Mouse (Mus musculus) common myeloid progenitor, adult 5-6 weeks (primary cell): ENCODE data around the gene Nipsnap1. TPM values are rescaled to one million over a fixed set of nuclear protein-coding genes. Genes with fewer than 3 reads are reported as not detected.

Experiments used
- ATAC-seq: replicated peaks from 2 replicates; pipeline ENCODE4 v1.8.0; 2016; ENCODE audit warnings: low read depth, mild to moderate bottlenecking, moderate TSS enrichment, inconsistent platforms; ENCODE audit not compliant: poor library complexity, severe bottlenecking
- total RNA-seq: library from RNA; stranded (forward); fragments of 200-1000, 187-1606 nt; gene quantifications from 2 replicates; pipeline ENCODE4 v1.2.3, GENCODE M21; 2017

Gene Nipsnap1
- total RNA-seq: 18.0 and 18.3 TPM in 2 replicates

DNA sequence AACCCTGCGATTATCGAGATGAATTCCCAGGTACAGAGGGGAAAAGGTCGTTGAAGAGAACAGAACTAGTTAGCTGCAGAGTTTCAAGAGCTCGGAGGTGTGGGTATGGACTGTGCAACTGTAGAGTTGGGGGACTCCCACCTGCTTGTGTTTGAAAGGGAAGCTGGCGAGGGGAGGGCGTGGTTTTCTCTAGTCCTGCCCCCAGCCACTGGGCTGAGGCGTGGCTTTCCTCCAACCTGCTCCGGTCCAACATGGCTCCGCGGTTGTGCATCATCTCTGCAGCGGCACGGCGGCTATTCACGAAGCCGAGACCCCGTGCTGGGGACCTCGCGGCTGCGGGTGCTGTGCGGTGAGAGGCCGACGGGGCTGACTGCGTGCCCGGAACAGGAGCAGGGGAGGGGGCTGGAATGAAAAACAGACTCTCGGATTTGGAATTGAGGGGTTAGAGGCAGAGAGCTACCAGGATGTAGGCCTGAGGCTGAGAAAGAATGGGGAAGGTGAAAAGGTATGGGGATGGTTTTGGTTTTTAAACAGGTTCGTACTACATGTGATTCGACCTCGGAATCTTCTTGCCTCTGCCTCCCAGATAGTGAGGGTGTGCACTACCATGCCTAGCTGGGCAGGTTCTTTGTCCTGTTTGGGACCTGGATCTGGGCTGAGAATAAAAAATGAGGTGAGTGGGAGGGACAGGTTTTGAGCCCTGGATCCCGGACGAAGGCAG is at the start of gene Nipsnap1:
Nipsnap1 (plus strand) TSS at position 197 of the 721 bp plus-strand sequence.
- peak; percentile 100 for ATAC-seq

DNA sequence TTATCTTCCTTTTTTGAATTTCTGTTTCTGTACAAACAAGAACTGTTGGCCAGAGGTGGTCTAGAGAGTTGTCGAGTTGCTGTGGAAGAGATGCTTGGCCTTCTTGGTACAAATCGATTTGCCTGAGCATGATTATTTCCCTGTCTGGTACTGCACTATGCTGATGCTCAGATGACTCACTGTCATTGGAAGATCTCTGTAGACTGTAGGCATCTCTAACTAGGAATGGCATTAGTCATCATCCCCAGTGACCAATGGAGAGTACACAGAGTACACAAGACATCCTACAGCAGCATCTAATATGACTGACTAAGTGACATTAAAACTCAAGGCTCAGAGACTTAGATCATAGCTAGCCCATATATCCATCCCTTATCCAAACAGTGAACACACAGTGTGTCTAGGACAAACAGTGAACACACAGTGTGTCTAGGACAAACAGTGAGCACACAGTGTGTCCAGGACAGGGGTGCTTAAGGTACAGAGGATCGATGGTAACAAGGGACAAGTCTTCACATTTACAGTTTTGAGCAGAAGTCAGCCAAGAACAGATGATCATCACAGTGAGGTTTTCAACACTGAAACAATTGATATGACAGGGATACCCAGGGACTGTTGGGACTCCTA is 47.5 kb upstream of the Nipsnap1 start:
- no peak for ATAC-seq

DNA sequence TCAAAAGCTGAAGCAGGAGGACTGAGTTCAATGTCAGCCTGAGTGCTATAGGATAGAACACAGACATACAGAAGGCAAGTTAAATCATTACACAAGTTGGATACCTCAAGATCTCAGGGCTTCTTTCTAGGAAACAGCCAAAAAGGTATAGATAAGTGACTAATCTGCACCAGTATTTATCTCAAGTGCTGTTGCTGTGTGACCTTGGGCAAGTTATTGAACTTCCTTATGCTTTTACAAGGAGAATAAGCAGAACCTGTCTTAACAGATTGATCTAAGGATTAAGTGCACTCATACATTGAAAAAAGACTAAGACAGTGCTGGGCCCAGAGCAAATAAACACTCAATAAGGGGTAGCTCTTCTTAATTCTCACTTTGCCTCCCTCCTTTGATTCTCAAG is 46.4 kb upstream of the Nipsnap1 start:
- ATAC-seq: no peak

DNA sequence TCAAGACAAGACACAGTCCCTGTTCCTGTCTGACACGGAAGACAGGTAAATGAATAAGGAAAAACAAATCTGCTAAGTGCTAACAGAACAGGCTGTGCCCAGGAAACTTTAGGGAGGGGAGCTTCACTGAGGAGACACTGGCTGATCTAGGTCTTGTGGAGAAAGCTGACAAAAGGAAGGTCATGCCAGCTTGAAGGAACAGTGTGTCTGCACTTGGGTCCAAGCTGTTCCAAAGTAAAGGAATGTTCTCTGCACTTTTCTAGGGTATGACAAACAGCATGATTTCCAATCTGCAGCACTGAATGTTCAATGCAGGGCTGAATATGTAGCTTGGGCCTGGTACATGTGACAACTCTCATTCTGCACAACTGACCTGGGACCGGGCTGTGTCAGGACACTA is 45.8 kb upstream of the Nipsnap1 start:
- ATAC-seq: no peak

DNA sequence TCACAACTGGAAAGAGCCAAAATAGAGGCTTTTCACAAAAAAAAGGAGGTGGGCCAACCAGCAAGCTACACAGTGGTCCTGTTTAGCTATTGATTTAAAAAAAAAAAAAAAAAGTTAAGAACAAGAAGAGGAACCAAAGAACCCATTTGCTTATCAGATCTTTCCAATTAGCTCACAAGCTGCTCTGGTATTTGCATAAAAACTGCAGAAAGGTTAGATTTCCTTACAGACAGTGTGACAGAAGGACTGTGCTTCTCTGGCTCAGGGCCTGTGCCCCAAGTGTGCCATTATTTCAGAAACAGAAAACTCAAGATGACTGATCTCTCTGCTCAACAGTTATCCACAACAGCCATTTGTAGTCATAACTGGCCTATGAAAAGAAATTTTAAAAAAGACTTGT is 42.7 kb upstream of the Nipsnap1 start:
- ATAC-seq: no peak

DNA sequence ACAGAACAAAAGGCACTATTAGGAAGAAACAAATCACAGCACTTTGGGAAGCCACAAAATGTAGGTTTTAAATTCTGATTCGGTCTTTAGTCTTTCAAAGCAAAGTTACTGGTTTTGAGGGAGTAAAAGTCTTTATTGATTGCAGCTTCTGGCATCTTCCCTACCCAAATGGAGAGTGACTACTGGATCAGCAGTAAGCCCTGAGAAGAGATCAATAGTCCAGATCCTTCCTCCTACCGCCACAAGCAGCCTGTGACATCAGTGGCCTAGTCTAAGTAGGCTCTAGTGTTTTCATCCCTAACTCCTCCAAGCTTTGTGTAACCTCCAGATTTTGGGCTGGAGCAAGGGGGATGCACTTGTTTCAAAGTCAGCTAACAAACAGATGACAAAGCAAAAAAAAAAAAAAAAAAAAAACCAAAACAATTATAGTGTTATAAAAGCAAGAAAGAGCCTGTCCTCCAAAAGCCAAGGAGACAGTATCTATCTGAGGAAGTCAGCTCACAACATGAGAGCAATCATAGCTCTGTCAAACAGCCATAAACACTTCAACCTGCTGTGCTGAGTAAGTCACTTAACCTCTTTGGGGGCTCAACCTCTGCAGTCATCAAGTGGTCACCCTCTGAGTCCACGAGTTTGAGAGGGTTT is 40.3 kb upstream of the Nipsnap1 start:
- no peak for ATAC-seq

DNA sequence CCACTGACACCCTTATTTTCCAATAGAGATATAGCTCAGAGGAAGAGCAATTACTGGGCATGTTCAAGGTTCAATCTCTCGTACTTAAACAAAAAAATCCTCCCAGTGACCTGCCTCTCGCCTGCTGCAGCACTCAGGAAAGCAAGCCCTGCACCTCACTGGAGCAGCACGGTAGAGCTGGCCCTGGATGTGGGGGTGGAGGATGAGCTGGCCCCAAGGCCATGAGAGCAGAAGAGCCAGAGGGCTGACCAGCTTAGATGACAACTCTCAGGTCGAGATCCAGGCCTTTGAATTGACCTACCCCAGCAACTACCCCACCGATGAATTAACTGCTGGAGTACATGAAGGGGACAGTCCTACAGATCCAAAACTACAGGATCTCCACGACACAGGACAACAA is 38.3 kb upstream of the Nipsnap1 start:
- ATAC-seq: no peak

DNA sequence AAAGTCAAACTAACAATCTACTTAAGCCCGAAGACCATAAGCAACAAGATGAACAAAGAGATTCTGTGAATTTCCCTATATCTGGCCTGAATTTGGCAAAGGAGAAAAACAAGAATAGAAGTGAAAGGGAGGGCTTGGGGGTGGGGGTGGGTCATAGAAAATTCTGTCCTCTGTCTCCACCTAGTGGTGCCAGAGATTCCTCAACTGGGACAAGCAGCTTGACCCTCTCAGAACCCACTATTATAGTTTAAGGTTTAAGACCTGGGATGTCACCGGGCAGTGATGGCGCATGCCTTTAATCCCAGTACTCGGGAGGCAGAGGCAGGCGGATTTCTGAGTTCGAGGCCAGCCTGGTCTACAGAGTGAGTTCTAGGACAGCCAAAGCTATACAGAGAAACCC is 37.0 kb upstream of the Nipsnap1 start:
- ATAC-seq: peak; percentile 66

DNA sequence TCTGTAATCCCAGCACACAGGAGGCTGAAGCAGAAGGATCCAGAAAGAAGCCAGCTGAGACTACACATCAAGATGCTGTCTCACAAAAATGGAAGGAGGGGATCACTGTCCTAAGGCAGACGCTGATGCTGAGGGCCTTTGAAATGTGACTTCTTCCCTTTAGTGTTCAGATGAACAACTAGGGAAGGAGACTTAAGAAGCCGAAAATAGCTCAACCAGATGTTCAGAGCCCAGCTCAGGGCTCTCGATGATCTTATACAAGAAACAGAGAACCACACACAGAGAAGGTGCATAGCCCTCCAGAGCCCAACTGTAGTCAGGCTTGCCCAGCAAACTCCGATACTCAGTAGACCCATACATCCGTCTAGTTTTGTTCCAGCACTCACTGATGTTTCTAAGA is 36.4 kb upstream of the Nipsnap1 start:
- ATAC-seq: no peak

DNA sequence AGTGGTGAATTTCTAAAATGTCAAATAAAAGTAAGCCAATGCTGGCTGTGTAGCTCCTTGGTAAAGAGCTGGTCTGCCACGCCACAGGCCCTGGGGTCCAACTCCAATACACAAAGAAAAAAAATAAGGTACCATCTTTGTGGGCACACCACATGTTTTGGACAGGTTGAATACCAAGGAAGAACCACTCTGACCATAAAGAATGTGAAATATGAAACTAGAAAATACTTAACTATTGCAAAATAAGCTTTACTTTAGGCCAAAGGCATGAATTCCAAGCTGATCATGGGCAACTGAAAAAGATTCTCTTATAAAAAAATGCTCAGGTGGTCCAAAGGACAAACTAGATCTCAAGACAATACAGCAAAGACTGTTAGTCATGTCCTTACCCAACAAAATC is 35.5 kb upstream of the Nipsnap1 start:
- ATAC-seq: no peak

DNA sequence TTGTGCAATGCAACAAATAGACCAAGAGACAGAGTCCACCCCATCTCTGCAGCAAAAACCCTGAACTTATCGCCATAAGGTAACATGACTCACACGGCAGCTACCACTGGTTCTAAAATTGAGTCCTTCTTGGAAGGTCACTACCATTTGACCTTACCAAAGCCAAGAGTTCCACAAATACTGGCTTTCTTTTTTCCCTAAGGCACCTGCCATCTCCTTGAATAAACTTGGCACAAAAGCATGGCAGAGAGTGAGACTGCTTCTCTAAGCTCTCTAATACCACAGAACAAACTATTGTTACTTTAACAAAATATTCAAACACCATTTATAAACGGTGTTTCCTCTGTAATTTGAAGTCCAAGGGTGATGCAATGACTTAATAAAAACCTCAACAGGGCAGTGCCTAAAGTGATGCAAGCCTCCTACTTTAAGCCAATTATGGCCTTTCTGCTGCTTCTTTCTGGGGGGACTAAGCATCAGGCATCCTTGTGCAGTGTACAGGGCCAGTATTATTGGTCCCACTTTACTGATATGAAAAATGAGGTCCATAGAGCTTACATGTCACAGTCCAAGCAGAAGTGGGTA is 32.7 kb upstream of the Nipsnap1 start:
- ATAC-seq: no peak

DNA sequence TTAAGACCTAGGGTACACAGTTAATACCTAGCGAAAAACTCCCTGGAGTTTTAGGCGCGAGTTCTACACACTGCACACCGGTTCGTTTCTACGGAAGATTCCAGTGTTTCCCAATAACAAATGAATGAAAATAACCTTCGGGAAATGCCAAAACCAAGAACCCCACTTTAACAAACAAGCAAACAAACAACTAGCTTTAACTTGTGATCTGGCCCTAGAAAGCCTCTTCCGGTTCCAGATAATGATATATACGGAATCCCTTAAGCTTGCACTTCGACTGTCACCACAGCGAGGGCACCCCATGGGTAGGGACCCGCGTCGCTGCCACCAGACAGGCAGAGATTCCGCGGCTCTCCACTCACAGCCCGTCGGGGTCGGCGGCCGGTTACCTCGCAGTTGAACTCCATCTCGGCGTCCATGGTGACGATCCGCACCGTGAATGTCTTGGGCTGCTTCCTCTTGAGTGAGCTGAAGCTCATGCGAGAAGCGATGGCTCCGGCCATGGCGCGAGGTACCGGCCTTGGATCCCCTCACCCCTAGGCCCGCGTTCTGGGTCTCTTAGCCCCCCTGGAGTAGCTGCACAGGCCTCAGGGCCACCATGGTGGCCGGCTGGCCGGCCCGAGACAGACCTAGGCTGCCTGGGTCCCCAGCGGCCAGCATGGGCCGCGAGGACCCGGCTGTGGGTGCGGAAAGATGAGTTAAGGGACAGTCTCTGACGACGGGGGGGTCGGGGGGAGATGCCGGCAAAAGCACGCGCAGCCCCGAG is 25.1 kb upstream of the Nipsnap1 start:
- ATAC-seq: peak; percentile 22

DNA sequence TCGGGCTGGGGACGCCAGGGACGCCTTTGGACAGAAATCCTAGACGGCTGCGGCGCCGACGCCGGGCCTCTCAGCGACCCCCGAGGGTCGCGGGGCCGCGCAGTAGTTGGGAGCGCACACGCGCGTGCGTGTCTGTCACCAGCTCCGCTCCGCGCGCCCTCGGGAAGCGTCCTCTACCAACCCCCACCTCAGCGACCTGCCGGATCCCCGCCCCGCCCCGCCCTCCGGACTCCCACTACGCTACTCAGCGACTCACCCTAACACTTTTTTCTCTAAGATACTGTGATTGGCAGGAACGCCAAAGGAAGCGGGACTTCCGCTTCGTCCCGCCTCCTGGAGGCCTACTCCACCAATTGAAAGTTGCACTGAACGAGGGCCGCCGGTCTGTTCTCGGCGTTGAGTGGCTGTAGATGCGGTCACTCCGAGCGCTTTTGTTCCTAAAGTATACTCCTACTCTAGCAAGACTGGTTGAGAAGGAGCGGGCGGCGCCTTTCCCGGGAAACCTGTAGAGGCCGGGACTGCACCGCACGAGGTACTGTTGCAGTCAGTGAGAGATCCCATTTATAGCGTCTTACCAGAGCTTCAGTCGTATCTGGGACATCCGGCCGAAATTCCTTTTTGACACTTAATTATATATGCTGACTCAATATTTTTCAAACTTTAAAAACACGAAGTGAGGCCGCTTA is 24.4 kb upstream of the Nipsnap1 start, which contains the start of gene Nf2:
Nf2 (minus strand) TSS at position 279 of the 686 bp plus-strand sequence.
- peak; percentile 95 for ATAC-seq

DNA sequence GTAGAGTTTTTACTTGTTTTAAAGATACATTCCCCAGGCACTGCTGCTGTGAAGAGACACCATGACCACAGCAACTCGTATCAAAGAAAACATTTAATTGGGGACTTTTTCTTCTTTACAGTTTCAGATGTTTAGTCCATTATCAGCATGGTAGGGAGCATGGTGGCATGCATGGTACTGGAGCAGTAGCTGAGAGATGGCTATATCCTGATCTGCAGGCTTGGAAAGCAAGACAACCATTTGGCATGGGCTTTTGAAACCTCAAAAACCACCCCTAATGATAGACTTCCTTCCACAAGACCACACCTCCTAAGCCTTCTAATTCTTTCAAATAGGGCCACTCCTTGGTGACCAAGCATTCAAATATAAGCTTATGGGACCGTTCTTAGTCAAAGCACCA is 23.3 kb upstream of the Nipsnap1 start:
- no peak for ATAC-seq

DNA sequence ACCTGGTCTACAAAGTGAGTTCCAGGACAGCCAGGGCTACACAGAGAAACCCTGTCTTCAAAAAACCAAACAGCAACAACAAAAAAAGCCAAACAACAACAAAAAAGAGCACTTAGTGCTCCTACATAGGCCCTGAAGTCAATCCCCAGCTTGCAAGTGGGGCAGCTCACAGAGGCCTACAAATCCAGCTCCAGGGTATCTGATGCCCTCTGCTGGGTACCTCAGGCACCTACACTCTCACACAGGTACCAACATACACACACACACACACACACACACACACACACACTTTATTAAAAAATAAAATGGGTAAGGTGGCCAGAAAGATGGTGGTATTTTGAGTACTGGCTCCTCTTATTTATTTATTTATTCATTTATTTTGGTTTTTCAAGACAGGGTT is 20.7 kb upstream of the Nipsnap1 start:
- no peak for ATAC-seq

DNA sequence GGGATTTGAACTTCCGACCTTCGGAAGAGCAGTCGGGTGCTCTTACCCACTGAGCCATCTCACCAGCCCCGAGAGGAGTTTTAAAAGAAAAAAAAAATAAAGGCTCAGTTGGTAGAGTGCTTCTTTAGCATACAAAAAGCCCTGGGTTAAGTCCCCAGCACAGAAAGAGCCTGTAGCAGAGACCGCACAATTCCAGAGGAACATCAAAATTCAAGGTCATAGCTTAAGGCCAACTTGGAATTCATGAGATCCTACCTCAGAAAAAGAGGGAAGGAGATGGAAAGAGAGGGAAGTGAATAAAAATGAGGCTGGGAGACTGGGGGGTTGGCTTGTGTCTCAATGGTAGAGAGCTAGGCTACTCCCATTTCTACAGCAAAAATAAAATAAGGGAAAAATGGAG is 19.6 kb upstream of the Nipsnap1 start:
- ATAC-seq: no peak

DNA sequence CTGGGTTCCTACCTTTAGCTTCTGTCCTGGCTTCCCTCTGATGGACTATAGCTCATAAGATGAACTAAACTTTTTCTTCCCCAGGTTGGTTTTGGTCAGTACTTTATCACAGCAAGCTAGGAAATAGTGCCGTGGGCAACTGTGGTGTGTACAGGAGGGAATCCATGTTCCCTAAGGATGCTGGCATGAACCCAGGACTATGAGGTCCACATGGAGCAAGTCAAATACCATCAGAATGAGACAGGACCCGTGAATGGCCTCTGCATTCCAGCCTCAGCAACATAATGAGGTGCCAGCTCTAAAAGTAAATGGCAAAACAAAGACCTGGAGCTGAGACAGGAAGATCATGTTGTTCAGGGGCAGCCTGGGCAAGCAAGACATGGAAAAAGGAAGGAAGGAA is 15.3 kb upstream of the Nipsnap1 start:
- ATAC-seq: no peak

DNA sequence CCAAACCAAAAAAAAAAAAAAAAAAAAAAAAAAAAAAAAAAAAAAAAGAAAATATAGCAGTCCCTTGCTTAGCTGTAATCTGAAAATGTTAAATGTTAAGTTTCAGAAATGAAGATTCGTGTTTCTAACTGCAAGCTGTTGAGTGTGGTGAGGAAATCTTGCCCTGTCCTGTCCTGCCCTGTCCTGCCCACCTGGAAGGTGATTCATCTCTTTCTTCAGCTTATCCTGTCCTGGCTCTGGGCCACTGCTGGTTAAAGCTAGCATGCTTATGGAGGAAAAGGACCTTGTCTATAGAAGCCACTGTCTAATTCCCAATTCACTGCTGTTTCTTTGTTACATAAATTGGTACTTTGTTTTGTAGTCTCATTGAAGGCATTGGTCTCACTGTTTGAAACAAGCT is 12.8 kb upstream of the Nipsnap1 start:
- ATAC-seq: no peak

DNA sequence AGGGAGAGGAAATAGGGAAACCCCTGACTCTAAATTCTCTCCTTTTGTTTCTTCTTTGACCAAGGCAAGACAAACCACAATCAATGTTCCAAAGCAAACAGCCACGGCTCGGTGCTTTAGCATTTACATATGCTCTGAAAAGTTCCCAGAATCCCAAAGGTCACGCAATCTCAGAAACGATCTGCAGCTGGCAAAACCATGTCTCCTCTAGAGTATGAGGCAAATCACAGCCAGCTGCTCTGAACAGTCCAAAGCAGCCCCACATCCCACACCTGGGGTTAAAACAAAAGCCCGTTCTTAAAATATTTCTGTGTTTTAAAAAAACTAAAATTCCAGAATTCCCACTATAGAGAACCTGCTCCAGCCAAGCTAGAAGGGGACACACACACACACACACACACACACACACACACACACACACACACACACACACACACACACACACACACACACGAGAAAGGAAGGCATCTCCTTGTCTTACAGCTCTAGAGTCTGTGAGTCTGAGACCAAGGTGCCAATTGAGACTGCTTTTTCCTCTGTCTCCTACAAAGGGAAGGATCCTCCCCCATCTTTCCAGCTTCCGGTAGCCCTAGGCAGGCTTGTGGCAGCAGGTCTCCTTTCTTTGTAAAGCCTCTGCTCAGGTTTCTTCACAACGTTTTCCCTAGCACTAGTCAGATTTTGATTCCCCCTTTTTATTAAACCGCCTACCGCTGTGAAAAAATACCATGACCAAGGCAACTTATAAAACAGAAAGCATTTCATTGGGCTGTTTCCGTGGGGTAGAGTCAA is 11.7 kb upstream of the Nipsnap1 start:
- no peak for ATAC-seq
